Mouse (Mus musculus) limb, embryonic 12.5 days (tissue): ENCODE results near the gene Zfp384. TPM values are rescaled to one million over a fixed set of nuclear protein-coding genes. Genes with fewer than 3 reads are reported as not detected.

Experiments used
- ATAC-seq: fragments of 200-750 bp; cut with Nextera tagmentation; 2 replicates; pipeline ENCODE4 v1.8.0; 2017; ENCODE audit warnings: low read depth, moderate TSS enrichment; ENCODE audit not compliant: insufficient number of reproducible peaks, insufficient read depth, low FRiP score, low TSS enrichment
- H3K27ac ChIP-seq: fragments of 300-500 bp; sonication (generic); 2 replicates; pipeline ENCODE4 v1.5.1; 2016; ENCODE audit warnings: mild to moderate bottlenecking, moderate library complexity
- H3K27me3 ChIP-seq: fragments of 300-500 bp; sonication (generic); 2 replicates; pipeline ENCODE4 v1.6.1; 2016; ENCODE audit warnings: mild to moderate bottlenecking, moderate library complexity
- H3K36me3 ChIP-seq: fragments of 300-500 bp; sonication (generic); 2 replicates; pipeline ENCODE4 v1.6.1; 2016; ENCODE audit warnings: mild to moderate bottlenecking, moderate library complexity
- H3K4me1 ChIP-seq: fragments of 300-500 bp; sonication (generic); replicated peaks from 2 replicates; pipeline ENCODE4 v1.6.1; 2016
- H3K4me2 ChIP-seq: fragments of 300-500 bp; sonication (generic); 2 replicates; pipeline ENCODE4 v1.6.1; 2016; ENCODE audit warnings: mild to moderate bottlenecking, moderate library complexity
- H3K4me3 ChIP-seq: fragments of 300-500 bp; sonication (generic); replicated peaks from 2 replicates; pipeline ENCODE4 v1.5.1; 2016; ENCODE audit warnings: mild to moderate bottlenecking
- H3K9ac ChIP-seq: fragments of 300-500 bp; sonication (generic); replicated peaks from 2 replicates; pipeline ENCODE4 v1.6.1; 2016; ENCODE audit warnings: mild to moderate bottlenecking, moderate library complexity
- H3K9me3 ChIP-seq: fragments of 300-500 bp; sonication (generic); 2 replicates; pipeline ENCODE4 v1.6.1; 2016; ENCODE audit warnings: mild to moderate bottlenecking, moderate library complexity
- WGBS: fragments of 180-500 bp; shearing (Covaris S2); methylation state at CpG from one replicate; pipeline ENCODE4 v1.1.7; 2016; 5-methylcytosine and 5-hydroxymethylcytosine counted together
- polyA plus RNA-seq: library from polyadenylated mRNA; unstranded; fragments of >200 nt; fragmentation: Nextera tagmentation; extraction: Ambion mirVana; gene quantifications from 2 replicates; pipeline ENCODE4 v1.2.1, GENCODE M21; 2016

Gene Zfp384
- polyA plus RNA-seq, 1 experiment from 2014 or later, result 18.5 TPM

DNA sequence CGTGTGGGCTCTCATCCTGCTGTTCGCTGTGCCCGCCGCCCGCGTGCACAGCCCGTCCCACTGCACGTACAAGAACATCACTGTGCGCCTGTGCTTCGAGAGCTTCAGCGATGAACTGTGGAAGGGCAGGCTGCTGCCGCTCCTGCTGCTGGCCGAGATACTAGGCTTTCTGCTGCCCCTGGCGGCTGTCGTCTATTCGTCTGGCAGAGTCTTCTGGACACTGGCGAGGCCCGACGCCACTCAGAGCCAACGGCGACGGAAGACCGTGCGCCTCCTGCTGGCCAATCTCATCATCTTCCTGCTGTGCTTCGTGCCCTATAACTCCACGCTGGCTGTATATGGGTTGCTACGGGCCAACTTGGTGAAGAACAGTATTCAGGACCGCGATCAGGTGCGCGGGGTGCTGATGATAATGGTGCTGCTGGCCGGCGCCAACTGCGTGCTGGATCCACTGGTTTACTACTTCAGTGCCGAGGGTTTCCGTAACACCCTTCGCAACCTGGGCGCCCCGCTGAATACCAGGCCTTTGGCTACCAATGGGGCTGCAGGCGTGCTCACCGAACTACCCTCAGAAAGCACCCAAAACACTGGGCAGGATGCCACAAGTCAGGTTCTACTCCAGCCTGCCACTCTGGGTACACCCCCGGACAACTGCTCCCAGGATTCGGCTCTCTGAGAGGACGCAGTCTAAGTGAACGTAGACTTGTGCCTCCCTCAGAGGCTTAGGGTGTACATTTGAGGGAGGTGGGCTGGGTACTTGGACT lies 73.0 kb downstream of the Zfp384 start:
- H3K9ac ChIP-seq, result peak overlapping the region; percentile 63
- peak; percentile 83 for ATAC-seq
- H3K36me3 ChIP-seq, result no peaks in the 10 kb centered on the region
- H3K27me3 ChIP-seq, result peaks cover 4% of the 10 kb centered on the region
- H3K4me3 ChIP-seq, result peak overlapping the region; percentile 45
- 21% methylated on average over 45 of the region's 45 CpGs for WGBS
- H3K9me3 ChIP-seq, result no peaks in the 10 kb centered on the region
- peaks cover 5% of the 10 kb centered on the region; the same call in 1 of the 2 replicates for H3K4me1 ChIP-seq
- H3K27ac ChIP-seq, result peak overlapping the region; percentile 79
- H3K4me2 ChIP-seq, result peak overlapping the region; percentile 78

- Histone ChIP-seq H3K27me3 (peaks cover 4% of the 10 kb centered on the region), H3K9me3 (no peaks in the 10 kb centered on the region), H3K4me2 (no peak overlapping the region), H3K4me1 (peaks cover 5% of the 10 kb centered on the region; the same call in 1 of the 2 replicates), H3K9ac (no peak overlapping the region), H3K36me3 (no peaks in the 10 kb centered on the region), H3K4me3 (no peak overlapping the region), H3K27ac (no peak overlapping the region)
- 88% methylated on average over 7 of the region's 7 CpGs for WGBS
- no peak for ATAC-seq
Observed at GRCm38 (mm10) chr6:125082801-125083386, 73.9 kb downstream of the Zfp384 start.

GRCm38 (mm10) chr6:125084424-125084823 lies 75.5 kb downstream of the Zfp384 start:
- H3K4me1 ChIP-seq, result peaks cover 15% of the 10 kb centered on the region
- WGBS, result 15% methylated on average over 4 of the region's 4 CpGs
- peaks cover 4% of the 10 kb centered on the region for H3K27me3 ChIP-seq
- no peaks in the 10 kb centered on the region for H3K9me3 ChIP-seq
- H3K4me3 ChIP-seq, result no peak overlapping the region
- no peak overlapping the region for H3K9ac ChIP-seq
- no peak overlapping the region for H3K4me2 ChIP-seq
- H3K36me3 ChIP-seq, result no peaks in the 10 kb centered on the region
- H3K27ac ChIP-seq, result no peak overlapping the region
- no peak for ATAC-seq

Other genes with a start within 250 kb of the Zfp384 start
- gene Eno2, start 239.5 kb upstream of the Zfp384 start, polyA plus RNA-seq, result 4.8 TPM in 2 replicates
- gene Lrrc23, start 229.4 kb upstream of the Zfp384 start, polyA plus RNA-seq, result 0.38 and 0.88 TPM in 2 replicates
- 8.7 and 9.1 TPM in 2 replicates for gene Spsb2, start 200.5 kb upstream of the Zfp384 start, polyA plus RNA-seq
- 714 and 740 TPM in 2 replicates for gene Tpi1, start 194.8 kb upstream of the Zfp384 start, polyA plus RNA-seq
- gene Usp5, start 179.7 kb upstream of the Zfp384 start, polyA plus RNA-seq, result 191 and 196 TPM in 2 replicates
- 200 and 202 TPM in 2 replicates for gene Cdca3, start 179.6 kb upstream of the Zfp384 start, polyA plus RNA-seq
- gene Gnb3, start 168.9 kb upstream of the Zfp384 start, polyA plus RNA-seq, result 0.81 and 1.0 TPM in 2 replicates
- gene P3h3, start 151.4 kb upstream of the Zfp384 start, polyA plus RNA-seq, result 59.8 and 61.4 TPM in 2 replicates
- 2.5 and 2.7 TPM in 2 replicates for gene Gpr162, start 145.2 kb upstream of the Zfp384 start, polyA plus RNA-seq
- gene Cd4, start 120.9 kb upstream of the Zfp384 start, polyA plus RNA-seq, result 0.15 TPM in 1 of 2 replicates, not detected in the other
- 2.2 TPM in 2 replicates for gene Lag3, start 97.4 kb upstream of the Zfp384 start, polyA plus RNA-seq
- 325 and 346 TPM in 2 replicates for gene Ptms, start 89.0 kb upstream of the Zfp384 start, polyA plus RNA-seq
- gene Mlf2, start 77.8 kb upstream of the Zfp384 start, polyA plus RNA-seq, result 401 and 407 TPM in 2 replicates
- 114 and 124 TPM in 2 replicates for gene Cops7a, start 43.6 kb upstream of the Zfp384 start, polyA plus RNA-seq
- 5.0 and 5.8 TPM in 2 replicates for gene Pianp, start 12.5 kb upstream of the Zfp384 start, polyA plus RNA-seq
- gene Ing4, start 30.6 kb downstream of the Zfp384 start, polyA plus RNA-seq, result 170 and 177 TPM in 2 replicates
- 17.6 and 18.3 TPM in 2 replicates for gene Acrbp, start 40.5 kb downstream of the Zfp384 start, polyA plus RNA-seq
- 0.18 and 0.20 TPM in 2 replicates for gene Lpar5, start 58.8 kb downstream of the Zfp384 start, polyA plus RNA-seq
- gene Chd4, start 86.8 kb downstream of the Zfp384 start, polyA plus RNA-seq, result 106 and 109 TPM in 2 replicates
- gene Nop2, start 122.8 kb downstream of the Zfp384 start, polyA plus RNA-seq, result 65.8 and 72.6 TPM in 2 replicates
- gene Iffo1, start 136.1 kb downstream of the Zfp384 start, polyA plus RNA-seq, result 24.6 and 27.1 TPM in 2 replicates
- gene Gapdh, start 157.3 kb downstream of the Zfp384 start, polyA plus RNA-seq, result 2,206 and 2,264 TPM in 2 replicates
- gene Ncapd2, start 182.6 kb downstream of the Zfp384 start, polyA plus RNA-seq, result 224 and 227 TPM in 2 replicates
- 209 and 210 TPM in 2 replicates for gene Mrpl51, start 182.7 kb downstream of the Zfp384 start, polyA plus RNA-seq
- gene Vamp1, start 206.4 kb downstream of the Zfp384 start, polyA plus RNA-seq, result 6.3 and 7.4 TPM in 2 replicates
- 2.0 and 2.8 TPM in 2 replicates for gene Tapbpl, start 222.7 kb downstream of the Zfp384 start, polyA plus RNA-seq
- 2.8 and 3.0 TPM in 2 replicates for gene Cd27, start 227.9 kb downstream of the Zfp384 start, polyA plus RNA-seq